Mouse (Mus musculus): ENCODE measurements at regions not wholly inside any gene's neighbourhood (a gene's known extent, or its start where the extent isn't known, plus 50 kb on each side); places are given as distances from the start of the nearest gene placed in this dataset.

DNA sequence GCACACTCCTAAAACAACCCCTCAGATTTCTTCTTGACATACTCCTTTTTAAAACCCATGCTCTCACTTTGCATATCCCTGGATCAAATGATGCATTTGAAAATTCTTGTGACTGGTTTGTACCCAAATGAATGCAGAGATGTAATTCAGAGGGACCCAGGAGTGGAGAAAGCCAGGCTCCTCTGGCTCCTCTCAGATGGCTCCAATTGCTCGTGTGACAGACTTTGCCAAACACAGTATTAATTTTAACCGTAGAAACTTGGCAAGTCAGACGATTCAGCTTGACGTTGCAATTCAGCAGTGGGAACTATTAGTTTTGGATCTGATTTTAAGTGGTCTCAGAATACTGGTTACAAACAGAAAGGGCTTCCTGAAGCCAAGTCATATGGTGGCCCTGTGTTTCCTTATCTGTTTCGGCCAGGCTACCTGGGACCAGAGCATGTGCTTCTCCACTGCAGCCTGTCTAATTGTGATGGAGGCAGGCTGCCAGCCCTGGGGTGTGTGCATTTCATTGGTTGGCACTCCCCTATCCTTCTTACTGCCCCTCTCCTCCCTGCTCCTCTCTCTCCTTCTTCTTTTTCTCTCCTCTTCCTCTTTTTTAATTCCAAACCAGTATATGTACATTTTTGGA lies 81.9 kb upstream of the Klf12 start:
- no peak for DNase-seq (ENCODE audit: low read depth, low spot score)
- WGBS = 61% methylated on average over 5 of the region's 5 CpGs

DNA sequence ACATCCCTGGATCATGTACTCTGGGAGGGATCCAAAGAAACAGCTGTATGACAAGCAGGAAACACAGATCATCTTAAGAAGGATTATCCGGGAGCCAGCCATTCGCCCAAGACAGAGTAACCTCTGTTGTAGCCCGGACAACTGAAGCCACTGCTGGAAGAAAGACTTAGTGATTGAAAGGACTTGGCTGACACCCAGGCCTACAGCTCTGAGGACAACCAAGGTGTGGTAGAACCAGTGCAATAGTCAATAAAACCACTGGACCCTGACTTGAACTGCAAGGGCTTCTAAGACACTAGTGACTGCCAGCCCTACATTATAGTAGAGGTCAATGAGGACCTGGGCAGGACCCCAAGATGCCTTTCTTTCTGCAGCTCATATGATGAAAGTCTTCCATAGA lies 78.3 kb upstream of the Klf12 start:
- peak; percentile 31 for DNase-seq (ENCODE audit: low read depth, low spot score)
- WGBS = 32% methylated on average over 3 of the region's 3 CpGs

GRCm38 (mm10) chr14:100361346-100362029 lies 77.0 kb upstream of the Klf12 start:
- 55% methylated on average over 1 of the region's 1 CpGs for WGBS
- peak; percentile 35 for DNase-seq (ENCODE audit: low read depth, low spot score)

DNA sequence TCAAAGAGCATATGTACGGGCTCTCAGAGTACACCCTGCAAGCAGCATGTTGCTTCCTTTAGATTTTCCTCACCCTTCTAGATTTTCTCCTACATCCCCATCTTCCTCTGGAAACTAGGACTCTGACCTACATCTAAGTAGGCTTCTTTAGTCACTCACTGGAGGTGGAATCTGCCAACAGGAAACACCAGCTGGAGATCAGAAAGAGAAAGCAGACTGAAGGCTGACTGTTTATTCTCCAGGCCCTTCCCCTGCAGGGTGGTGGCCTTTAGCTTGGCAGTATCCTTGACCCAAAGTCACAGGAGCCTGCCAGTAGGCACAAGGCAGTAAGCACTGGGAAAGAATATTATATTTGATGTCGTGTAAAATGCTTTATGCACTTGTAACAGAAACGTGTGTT lies 75.4 kb upstream of the Klf12 start:
- WGBS = 50% methylated on average over 3 of the region's 3 CpGs
- peak; percentile 64 for DNase-seq (ENCODE audit: low read depth, low spot score)

- DNase-seq (ENCODE audit: low read depth, low spot score) = no peak
- WGBS = 78% methylated on average over 4 of the region's 4 CpGs
Observed at GRCm38 (mm10) chr14:100357131-100357530, 72.7 kb upstream of the Klf12 start.

- 85% methylated on average over 4 of the region's 4 CpGs for WGBS
- DNase-seq (ENCODE audit: low read depth, low spot score) = no peak
Observed at GRCm38 (mm10) chr14:100353508-100353907, 69.0 kb upstream of the Klf12 start.

- WGBS = 17% methylated on average over 4 of the region's 4 CpGs
- DNase-seq (ENCODE audit: low read depth, low spot score) = peak; percentile 40
Observed at GRCm38 (mm10) chr14:100352961-100353452, 68.5 kb upstream of the Klf12 start.

DNA sequence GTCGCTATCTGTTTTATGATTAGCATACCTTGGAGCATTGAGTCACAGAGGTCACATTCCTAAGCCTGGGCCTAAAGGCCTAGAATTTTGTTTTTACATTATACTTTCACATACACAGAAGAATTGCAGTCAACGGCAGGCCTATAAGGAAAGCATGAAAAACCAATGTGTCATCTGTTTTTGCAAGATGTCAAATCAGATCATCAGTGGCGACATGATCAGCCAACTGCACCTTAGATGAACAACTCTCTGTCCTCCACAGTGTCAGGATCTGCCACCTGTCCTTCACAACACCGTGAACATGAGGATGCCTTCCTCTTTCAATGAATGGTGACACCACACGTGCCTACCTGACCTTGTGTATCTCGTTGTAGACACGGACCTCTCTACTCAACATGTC lies 66.5 kb upstream of the Klf12 start:
- 96% methylated on average over 7 of the region's 7 CpGs for WGBS
- DNase-seq (ENCODE audit: low read depth, low spot score) = no peak

GRCm38 (mm10) chr14:100350021-100350790 lies 65.7 kb upstream of the Klf12 start:
- no peak for DNase-seq (ENCODE audit: low read depth, low spot score)
- WGBS = 82% methylated on average over 9 of the region's 9 CpGs

DNA sequence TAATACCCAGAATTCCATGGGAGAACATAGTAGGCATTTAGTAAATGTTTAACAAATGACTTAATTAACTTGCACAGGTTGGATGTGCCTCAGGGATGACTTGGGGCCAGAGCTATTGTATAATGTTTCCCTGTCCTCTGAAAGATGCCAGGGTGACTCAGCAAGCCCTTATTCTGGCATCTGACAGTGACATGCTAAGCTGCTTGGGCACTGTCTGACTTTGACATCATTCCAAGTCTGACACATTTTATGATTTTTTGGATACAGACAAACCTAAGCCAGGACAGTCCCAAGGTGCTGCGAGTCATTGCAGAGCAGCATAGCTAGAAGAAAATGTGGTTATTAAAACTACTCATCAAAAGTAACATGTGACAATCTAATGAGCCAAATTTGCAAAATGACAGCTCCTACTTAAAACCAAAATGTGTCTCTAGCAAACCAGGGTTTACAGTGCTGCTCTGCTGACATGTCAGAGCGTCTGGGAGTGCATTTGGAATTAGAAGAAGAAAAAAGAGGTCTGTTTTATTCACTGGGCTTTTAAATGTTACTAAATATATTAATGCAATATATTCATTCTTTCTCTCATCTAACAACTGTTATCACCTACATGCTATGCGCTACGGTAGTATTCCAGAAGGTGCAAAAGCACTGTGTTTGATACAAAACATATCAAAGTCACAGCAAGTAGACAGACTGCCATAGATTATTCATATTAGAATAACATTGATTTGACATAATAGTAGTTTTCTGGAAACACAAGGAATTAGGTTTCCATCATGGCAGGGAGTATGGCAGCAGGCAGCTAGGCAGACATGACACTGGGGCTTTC lies 64.1 kb upstream of the Klf12 start:
- no peak for DNase-seq (ENCODE audit: low read depth, low spot score)
- WGBS = 84% methylated on average over 4 of the region's 4 CpGs

DNA sequence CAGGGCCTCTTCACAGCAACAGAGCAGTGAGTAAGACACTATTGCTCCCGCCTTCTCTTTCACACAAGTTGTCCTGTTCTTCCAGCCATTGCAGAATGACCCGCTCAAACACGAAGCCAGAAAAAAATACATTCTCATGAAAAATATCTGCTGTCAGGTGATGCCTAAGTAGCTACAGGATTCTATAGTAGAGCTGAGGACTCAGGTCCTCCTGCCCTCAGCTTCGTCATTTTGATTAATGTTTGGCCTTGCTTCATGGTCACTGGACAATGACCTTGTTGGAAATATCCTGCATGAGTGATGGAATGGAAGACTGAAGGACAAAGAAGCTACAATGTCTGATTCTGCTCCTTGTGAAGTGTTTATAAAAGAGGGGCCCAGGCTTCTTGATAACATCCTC lies 52.4 kb upstream of the Klf12 start:
- DNase-seq (ENCODE audit: low read depth, low spot score) = no peak
- 95% methylated on average over 4 of the region's 4 CpGs for WGBS
